Mouse (Mus musculus) stomach, embryonic 14.5 days (tissue): ENCODE results near the gene Gpr137b. TPM values are rescaled to one million over a fixed set of nuclear protein-coding genes. Genes with fewer than 3 reads are reported as not detected.
"Not testable (repeated sequence)": the region's sequence is repeated elsewhere in the genome, so short reads cannot be mapped to it uniquely, and the experiment has no call there.

Experiments
- ATAC-seq: fragments of 200-750 bp; cut with Nextera tagmentation; 2 replicates; pipeline ENCODE4 v1.8.0; 2017; ENCODE audit warnings: low read depth, moderate TSS enrichment; ENCODE audit not compliant: insufficient number of reproducible peaks, insufficient read depth, low FRiP score
- H3K27ac ChIP-seq: fragments of 300-500 bp; sonication (generic); 2 replicates; pipeline ENCODE4 v1.5.1; 2014; ENCODE audit warnings: mild to moderate bottlenecking, low read length, moderate library complexity, mixed read lengths
- H3K27me3 ChIP-seq: fragments of 300-500 bp; sonication (generic); 2 replicates; pipeline ENCODE4 v1.6.1; 2014; ENCODE audit warnings: low read length, control low read depth, mixed read lengths; ENCODE audit not compliant: control insufficient read depth, insufficient read depth
- H3K36me3 ChIP-seq: fragments of 300-500 bp; sonication (generic); 2 replicates; pipeline ENCODE4 v1.6.1; 2014; ENCODE audit warnings: mild to moderate bottlenecking, control low read depth, low read length, moderate library complexity, mixed read lengths; ENCODE audit not compliant: control insufficient read depth, insufficient read depth
- H3K4me1 ChIP-seq: fragments of 300-500 bp; sonication (generic); 2 replicates; pipeline ENCODE4 v1.6.1; 2014; ENCODE audit warnings: low read length, control low read depth, mixed read lengths; ENCODE audit not compliant: control insufficient read depth, insufficient read depth
- H3K4me2 ChIP-seq: fragments of 300-500 bp; sonication (generic); replicated peaks from 2 replicates; pipeline ENCODE4 v1.6.1; 2014; ENCODE audit warnings: low read depth, low read length, control low read depth
- H3K4me3 ChIP-seq: fragments of 300-500 bp; sonication (generic); 2 replicates; pipeline ENCODE4 v1.5.1; 2014; ENCODE audit warnings: low read depth, low read length, control low read depth
- H3K9ac ChIP-seq: fragments of 300-500 bp; sonication (generic); replicated peaks from 2 replicates; pipeline ENCODE4 v1.6.1; 2014; ENCODE audit warnings: low read depth, mild to moderate bottlenecking, control low read depth, low read length, moderate library complexity, mixed read lengths
- H3K9me3 ChIP-seq: fragments of 300-500 bp; sonication (generic); 2 replicates; pipeline ENCODE4 v1.6.1; 2016; ENCODE audit warnings: low read depth, low read length, control low read depth; ENCODE audit not compliant: control insufficient read depth
- WGBS: fragments of 180-500 bp; shearing (Covaris S2); extraction: QIAGEN DNeasy Blood & Tissue Kit; methylation state at CpG from one replicate; pipeline ENCODE4 v1.1.7; 2014; 5-methylcytosine and 5-hydroxymethylcytosine counted together
- polyA plus RNA-seq: library from polyadenylated mRNA; unstranded; fragments of >200 nt; fragmentation: Nextera tagmentation; extraction: Ambion mirVana; gene quantifications from 2 replicates; pipeline ENCODE4 v1.2.1, GENCODE M21; 2014

The Gpr137b gene
- polyA plus RNA-seq, 1 experiment from 2014 or later, result 10.8 TPM

DNA sequence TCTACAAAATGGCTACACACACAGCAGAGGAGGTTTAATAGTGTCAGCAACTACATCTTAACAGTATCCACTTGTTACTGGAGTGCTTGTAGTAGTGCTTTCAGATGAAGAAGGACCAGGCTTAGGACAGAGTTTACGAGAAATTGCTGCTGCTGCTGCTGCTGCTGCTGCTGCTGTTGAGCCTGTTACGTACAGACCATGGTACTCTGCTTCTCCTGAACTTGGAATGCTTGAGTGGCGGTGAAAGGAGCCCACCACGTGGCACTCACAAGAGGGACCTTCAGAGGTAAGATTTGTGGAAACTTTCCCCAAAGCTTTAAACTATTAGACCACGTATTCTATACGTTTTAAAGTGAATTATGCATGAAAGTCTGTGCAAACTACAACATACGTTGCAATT, 35.2 kb downstream of the Gpr137b start:
- not testable (repeated sequence) for H3K9me3 ChIP-seq, H3K4me3 ChIP-seq
- 80% methylated on average over 7 of the region's 7 CpGs for WGBS

DNA sequence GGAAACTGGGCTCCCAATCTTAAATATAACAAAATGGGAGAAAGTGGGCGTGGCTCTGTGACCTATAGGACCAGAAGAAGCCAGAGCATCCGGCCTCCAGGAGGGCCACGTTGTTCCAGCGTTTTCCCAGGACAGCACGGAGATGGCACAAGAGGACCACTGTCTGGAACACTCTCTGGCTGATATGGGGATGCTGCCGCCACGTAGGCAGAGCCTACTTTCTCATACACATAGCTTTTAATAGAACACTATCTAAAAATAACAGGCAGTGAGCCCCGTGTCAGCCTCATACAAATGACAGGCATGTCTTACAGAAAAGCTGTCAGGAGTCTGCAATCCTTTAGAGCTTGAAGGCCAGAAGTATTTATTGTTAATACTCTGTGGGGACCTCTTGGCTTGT, 35.7 kb downstream of the Gpr137b start:
- H3K4me3 ChIP-seq, H3K36me3 ChIP-seq, H3K9me3 ChIP-seq, H3K4me2 ChIP-seq, H3K27ac ChIP-seq, H3K27me3 ChIP-seq, ATAC-seq, H3K4me1 ChIP-seq, H3K9ac ChIP-seq: not testable (repeated sequence)
- WGBS, result 76% methylated on average over 8 of the region's 8 CpGs

More for the DNA sequence above, 35.2 kb downstream of the Gpr137b start:
- not testable (repeated sequence) for H3K4me2 ChIP-seq, ATAC-seq, H3K4me1 ChIP-seq, H3K36me3 ChIP-seq, H3K27ac ChIP-seq, H3K27me3 ChIP-seq, H3K9ac ChIP-seq

DNA sequence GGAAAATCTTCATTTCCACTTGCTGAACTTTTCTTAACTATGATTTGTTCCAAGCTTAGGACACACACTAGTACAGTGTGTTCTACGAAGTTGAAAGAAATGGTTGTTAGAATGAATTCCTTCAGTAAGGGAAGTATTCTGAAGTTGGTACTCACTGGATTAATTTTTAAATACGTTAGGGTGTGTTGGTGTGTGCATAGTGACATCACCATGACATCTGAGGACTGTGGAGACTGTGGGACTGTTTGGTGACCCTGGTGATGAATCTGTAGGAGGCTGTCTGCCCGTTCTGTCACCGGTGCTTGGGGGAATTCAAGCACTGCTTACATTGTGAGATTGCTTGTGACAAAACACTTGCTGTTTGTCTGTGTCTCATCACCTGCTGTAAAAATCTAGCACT, 41.7 kb downstream of the Gpr137b start:
- not testable (repeated sequence) for H3K4me2 ChIP-seq, H3K9me3 ChIP-seq, H3K4me1 ChIP-seq, H3K9ac ChIP-seq, ATAC-seq, H3K4me3 ChIP-seq, H3K27me3 ChIP-seq, H3K27ac ChIP-seq, H3K36me3 ChIP-seq
- 57% methylated on average over 4 of the region's 4 CpGs for WGBS

DNA sequence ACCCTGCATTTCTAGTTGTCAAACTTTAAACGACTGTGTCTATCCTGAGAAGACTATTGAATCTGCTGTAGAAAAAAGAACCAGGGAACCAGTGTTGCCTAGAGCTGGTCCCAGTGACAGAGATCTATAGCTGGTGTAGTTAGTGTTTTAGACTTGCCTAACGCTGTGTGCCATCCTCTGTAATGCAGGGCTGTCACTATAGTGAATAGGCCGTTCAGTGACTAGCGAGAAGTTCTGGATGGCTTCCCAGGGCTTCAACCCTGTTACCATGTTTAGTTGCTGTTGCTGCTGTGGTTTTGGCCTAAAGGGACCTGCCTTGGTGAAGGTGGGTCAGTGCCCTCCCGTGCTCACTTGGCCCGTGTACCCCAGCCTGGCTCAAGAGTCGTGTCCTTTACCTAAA, 43.1 kb downstream of the Gpr137b start:
- H3K9me3 ChIP-seq, H3K36me3 ChIP-seq, ATAC-seq, H3K27ac ChIP-seq, H3K27me3 ChIP-seq, H3K4me3 ChIP-seq, H3K4me1 ChIP-seq, H3K9ac ChIP-seq, H3K4me2 ChIP-seq: not testable (repeated sequence)
- 82% methylated on average over 7 of the region's 7 CpGs for WGBS

DNA sequence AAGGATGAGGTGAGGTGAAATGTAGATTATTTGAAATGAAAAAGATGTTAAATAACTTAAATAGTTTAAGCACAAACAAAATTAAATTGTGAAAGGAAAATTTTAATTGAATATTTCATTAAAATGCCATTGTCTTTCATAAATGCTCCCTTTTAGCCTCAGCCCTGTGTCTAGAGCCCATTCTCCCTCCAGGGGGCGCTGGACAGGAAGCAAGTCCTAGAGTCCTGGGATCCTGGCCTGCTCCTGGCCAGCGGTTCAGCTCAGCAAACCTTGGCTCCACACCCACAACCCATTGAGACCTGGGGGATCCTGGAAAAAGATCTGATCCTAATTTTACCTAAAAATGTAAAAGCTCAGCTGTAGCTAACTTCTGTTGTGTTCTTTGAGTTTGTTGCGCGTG, 44.5 kb downstream of the Gpr137b start:
- no peak for ATAC-seq
- Histone ChIP-seq H3K4me3 (no peak overlapping the region), H3K4me2 (no peak overlapping the region), H3K27ac (no peak overlapping the region), H3K36me3 (no peaks in the 10 kb centered on the region), H3K27me3 (no peaks in the 10 kb centered on the region), H3K9me3 (no peaks in the 10 kb centered on the region), H3K9ac (no peak overlapping the region), H3K4me1 (no peaks in the 10 kb centered on the region)
- 68% methylated on average over 4 of the region's 4 CpGs for WGBS

DNA sequence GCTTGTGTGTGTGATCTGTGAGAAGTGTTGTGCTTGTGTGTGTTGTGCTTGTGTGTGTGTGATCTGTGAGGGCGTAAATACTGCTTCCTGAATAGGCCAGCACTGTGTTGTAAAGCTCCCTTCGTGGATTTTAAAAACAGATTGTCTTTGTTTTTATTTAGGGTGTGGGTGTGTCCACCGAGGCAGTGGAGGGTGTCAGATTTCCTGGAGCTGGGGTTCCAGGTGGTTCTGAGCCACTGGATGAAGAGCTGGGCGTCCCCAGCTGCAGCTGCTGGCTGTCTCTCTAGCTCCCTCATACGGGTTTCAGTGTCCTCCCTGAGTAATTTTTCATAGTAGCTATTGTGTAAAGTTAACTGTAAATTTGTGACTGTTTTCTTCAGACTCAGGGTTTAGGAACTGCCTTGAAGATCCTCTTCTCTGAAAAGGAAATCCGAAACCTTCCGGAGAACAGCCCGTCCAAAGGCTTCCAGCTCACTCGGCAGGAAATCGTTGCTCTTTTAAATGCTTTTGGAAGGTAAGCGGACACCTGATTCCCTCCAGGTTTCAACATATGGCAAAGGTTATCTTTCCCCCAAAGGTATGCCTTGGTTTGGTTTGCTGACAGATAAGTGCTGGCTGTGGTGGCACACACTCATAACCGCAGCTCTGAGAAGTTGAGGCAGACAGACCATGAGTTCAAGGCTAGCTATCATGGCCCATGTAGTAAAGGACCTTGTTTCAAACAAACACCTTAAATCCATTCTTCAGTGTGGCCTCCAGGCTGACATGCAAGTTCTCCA, 46.0 kb downstream of the Gpr137b start:
- not testable (repeated sequence) for H3K27ac ChIP-seq, H3K27me3 ChIP-seq, ATAC-seq, H3K36me3 ChIP-seq, H3K9ac ChIP-seq, H3K4me1 ChIP-seq, H3K4me2 ChIP-seq, H3K9me3 ChIP-seq, H3K4me3 ChIP-seq
- 24% methylated on average over 12 of the region's 12 CpGs for WGBS

DNA sequence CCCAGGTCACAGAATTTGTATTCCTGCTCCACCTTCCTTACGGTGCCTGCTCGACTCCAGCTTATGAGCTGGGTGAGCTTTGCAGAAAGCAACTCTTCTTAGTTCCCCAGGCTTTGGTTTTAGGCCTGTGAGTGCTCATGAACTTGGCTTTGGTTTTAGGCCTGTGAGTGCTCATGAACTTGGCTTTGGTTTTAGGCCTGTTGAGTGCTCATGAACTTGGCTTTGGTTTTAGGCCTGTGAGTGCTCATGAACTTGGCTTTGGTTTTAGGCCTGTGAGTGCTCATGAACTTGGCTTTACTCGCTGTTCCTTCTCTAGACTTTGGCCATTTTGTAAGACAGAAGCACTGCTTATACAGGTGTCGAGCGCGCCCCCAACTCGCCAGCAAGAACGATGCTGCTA, 56.5 kb downstream of the Gpr137b start:
- H3K27me3 ChIP-seq, H3K36me3 ChIP-seq, H3K9ac ChIP-seq, H3K4me1 ChIP-seq, H3K4me2 ChIP-seq, ATAC-seq, H3K4me3 ChIP-seq, H3K9me3 ChIP-seq, H3K27ac ChIP-seq: not testable (repeated sequence)
- WGBS, result 94% methylated on average over 7 of the region's 8 CpGs

DNA sequence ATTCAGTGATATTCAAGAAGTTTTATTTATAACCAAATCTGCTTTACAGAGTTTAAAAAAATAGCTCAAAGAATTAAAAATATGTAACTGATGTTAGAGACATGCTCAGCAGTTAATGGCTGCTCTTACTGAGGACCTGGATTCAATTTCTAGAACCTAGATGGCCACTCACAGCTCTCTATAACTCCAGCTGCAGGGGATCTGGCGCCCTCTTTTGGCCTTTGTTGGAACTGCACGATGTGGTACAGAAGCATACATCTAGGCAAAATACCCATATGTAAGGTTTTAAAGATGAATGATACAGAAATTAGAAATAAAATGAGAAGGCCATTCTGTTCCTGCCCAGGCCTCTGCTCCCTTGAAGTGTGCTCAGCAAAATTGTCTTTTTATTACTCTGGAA, 64.9 kb downstream of the Gpr137b start:
- Histone ChIP-seq H3K36me3 (no peaks in the 10 kb centered on the region), H3K9me3 (no peaks in the 10 kb centered on the region), H3K27me3 (no peaks in the 10 kb centered on the region), H3K4me3 (no peak overlapping the region), H3K9ac (no peak overlapping the region), H3K4me1 (no peaks in the 10 kb centered on the region), H3K4me2 (no peak overlapping the region), H3K27ac (no peak overlapping the region)
- ATAC-seq, result no peak
- 3% methylated on average over 2 of the region's 2 CpGs for WGBS
